Mouse (Mus musculus): Measurements from ENCODE around the gene Ms4a6d. TPM values are rescaled to one million over a fixed set of nuclear protein-coding genes. Genes with fewer than 3 reads are reported as not detected.

Gene Ms4a6d
- 2.6 TPM for polyA plus RNA-seq (2014; fragmentation: Illumina TruSeq; extraction: RNeasy Lipid Tissue Mini Kit (QIAGEN cat#74804); ENCODE audit: low read depth, low replicate concordance)

DNA sequence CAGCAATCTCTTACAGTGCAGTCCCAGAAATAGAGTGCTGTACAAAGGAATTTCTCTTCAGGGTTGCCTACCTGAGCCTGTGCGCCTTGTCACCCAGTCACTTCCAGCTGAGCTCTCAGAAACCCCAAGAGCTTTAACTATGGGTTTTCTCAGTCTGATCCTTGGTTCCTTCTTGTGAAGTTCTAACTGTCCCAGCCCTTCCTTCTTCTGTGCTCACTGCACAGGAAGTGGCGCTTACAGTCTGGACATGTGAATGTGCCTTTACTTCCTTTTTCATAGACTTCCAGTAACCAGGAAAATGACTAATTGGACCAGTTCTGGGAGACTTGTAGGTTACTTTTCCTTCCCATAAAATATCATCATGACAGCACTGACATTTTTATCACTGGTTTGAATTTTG, at the start of gene Ms4a6d:
TSS of gene Ms4a6d (minus strand) at position 247 of the 400 bp plus-strand sequence.

DNA sequence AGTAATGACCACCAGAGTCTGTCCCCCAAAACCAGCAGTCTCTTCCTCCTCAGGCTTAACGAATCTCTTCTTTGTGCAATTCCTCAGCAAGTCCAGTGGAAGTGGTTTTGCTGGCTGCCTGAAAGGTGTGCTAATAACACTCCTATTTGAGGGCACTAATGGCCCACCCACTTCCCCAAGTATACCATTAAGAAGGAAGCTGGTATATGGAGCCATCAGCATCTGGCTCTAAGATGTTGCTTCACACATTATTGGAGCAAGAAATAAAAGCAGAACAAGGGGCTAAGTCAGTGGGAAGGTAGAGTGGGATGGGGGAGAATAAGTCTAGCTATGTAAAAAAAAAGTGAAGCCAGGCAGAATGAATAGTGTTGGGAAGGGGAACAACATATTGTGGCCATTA, 36.1 kb upstream of the Ms4a6d start, which contains the start of gene Ms4a3:
TSS of gene Ms4a3 (minus strand) at position 120 of the 400 bp plus-strand sequence.

DNA sequence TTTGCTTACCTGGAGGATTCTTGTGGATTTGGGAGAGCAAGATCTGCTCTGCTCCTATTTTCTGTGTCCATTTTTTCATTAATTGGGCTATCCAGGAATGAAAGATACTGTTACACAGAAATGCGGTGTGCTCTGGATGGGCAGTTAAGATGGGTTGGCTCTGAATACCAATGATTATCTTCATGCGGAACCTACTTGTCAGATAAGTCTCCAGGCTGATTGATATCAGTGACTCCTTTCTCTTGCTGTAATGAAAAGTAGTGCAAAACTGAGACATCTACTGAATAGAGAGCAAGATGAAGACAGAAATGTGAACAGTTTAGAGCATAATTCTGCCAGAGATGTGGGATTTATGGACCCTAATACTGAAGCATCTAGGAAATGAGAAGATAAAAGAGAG, 18.9 kb upstream of the Ms4a6d start, which contains the start of gene Ms4a2:
TSS of gene Ms4a2 (minus strand) at position 169 of the 400 bp plus-strand sequence.

Other genes starting within 250 kb of the Ms4a6d start
- not detected for gene Ms4a4a, start 229.3 kb downstream of the Ms4a6d start, polyA plus RNA-seq (2014; fragmentation: Illumina TruSeq; extraction: RNeasy Lipid Tissue Mini Kit (QIAGEN cat#74804); ENCODE audit: low read depth, low replicate concordance)
- gene Ms4a4c, start 200.1 kb downstream of the Ms4a6d start, polyA plus RNA-seq (2014; fragmentation: Illumina TruSeq; extraction: RNeasy Lipid Tissue Mini Kit (QIAGEN cat#74804); ENCODE audit: low read depth, low replicate concordance): 1.3 TPM
- gene Ms4a4b, start 161.3 kb downstream of the Ms4a6d start, polyA plus RNA-seq (2014; fragmentation: Illumina TruSeq; extraction: RNeasy Lipid Tissue Mini Kit (QIAGEN cat#74804); ENCODE audit: low read depth, low replicate concordance): 5.0 TPM
- 6.4 TPM for gene Ms4a6c, start 135.5 kb downstream of the Ms4a6d start, polyA plus RNA-seq (2014; fragmentation: Illumina TruSeq; extraction: RNeasy Lipid Tissue Mini Kit (QIAGEN cat#74804); ENCODE audit: low read depth, low replicate concordance)
- gene Gm8369, start 118.9 kb downstream of the Ms4a6d start, polyA plus RNA-seq (2014; fragmentation: Illumina TruSeq; extraction: RNeasy Lipid Tissue Mini Kit (QIAGEN cat#74804); ENCODE audit: low read depth, low replicate concordance): 1.2 TPM
- 3.3 TPM for gene Ms4a6b, start 88.3 kb downstream of the Ms4a6d start, polyA plus RNA-seq (2014; fragmentation: Illumina TruSeq; extraction: RNeasy Lipid Tissue Mini Kit (QIAGEN cat#74804); ENCODE audit: low read depth, low replicate concordance)
- 14.0 TPM for gene Ms4a4d, start 68.0 kb downstream of the Ms4a6d start, polyA plus RNA-seq (2014; fragmentation: Illumina TruSeq; extraction: RNeasy Lipid Tissue Mini Kit (QIAGEN cat#74804); ENCODE audit: low read depth, low replicate concordance)
- not detected for gene Ms4a2, start 18.9 kb upstream of the Ms4a6d start, polyA plus RNA-seq (2014; fragmentation: Illumina TruSeq; extraction: RNeasy Lipid Tissue Mini Kit (QIAGEN cat#74804); ENCODE audit: low read depth, low replicate concordance)
- gene Ms4a3, start 36.0 kb upstream of the Ms4a6d start, polyA plus RNA-seq (2014; fragmentation: Illumina TruSeq; extraction: RNeasy Lipid Tissue Mini Kit (QIAGEN cat#74804); ENCODE audit: low read depth, low replicate concordance): not detected
- gene Oosp2, start 55.7 kb upstream of the Ms4a6d start, polyA plus RNA-seq (2014; fragmentation: Illumina TruSeq; extraction: RNeasy Lipid Tissue Mini Kit (QIAGEN cat#74804); ENCODE audit: low read depth, low replicate concordance): not detected
- gene Oosp1, start 86.3 kb upstream of the Ms4a6d start, polyA plus RNA-seq (2014; fragmentation: Illumina TruSeq; extraction: RNeasy Lipid Tissue Mini Kit (QIAGEN cat#74804); ENCODE audit: low read depth, low replicate concordance): not detected
- gene Oosp3, start 92.2 kb upstream of the Ms4a6d start, polyA plus RNA-seq (2014; fragmentation: Illumina TruSeq; extraction: RNeasy Lipid Tissue Mini Kit (QIAGEN cat#74804); ENCODE audit: low read depth, low replicate concordance): not detected
- not detected for gene Gif, start 142.7 kb upstream of the Ms4a6d start, polyA plus RNA-seq (2014; fragmentation: Illumina TruSeq; extraction: RNeasy Lipid Tissue Mini Kit (QIAGEN cat#74804); ENCODE audit: low read depth, low replicate concordance)
- 35.4 TPM for gene Mrpl16, start 165.5 kb upstream of the Ms4a6d start, polyA plus RNA-seq (2014; fragmentation: Illumina TruSeq; extraction: RNeasy Lipid Tissue Mini Kit (QIAGEN cat#74804); ENCODE audit: low read depth, low replicate concordance)
- gene Stx3, start 214.6 kb upstream of the Ms4a6d start, polyA plus RNA-seq (2014; fragmentation: Illumina TruSeq; extraction: RNeasy Lipid Tissue Mini Kit (QIAGEN cat#74804); ENCODE audit: low read depth, low replicate concordance): 1.8 TPM
- gene Olfr1417, start 234.4 kb upstream of the Ms4a6d start, polyA plus RNA-seq (2014; fragmentation: Illumina TruSeq; extraction: RNeasy Lipid Tissue Mini Kit (QIAGEN cat#74804); ENCODE audit: low read depth, low replicate concordance): not detected

Measured in liver, adult 10 weeks (tissue).